Mouse (Mus musculus): ENCODE data around the gene Tfap2b. TPM values are rescaled to one million over a fixed set of nuclear protein-coding genes. Genes with fewer than 3 reads are reported as not detected.

The Tfap2b gene
- polyA plus RNA-seq, 1 experiment from 2014 or later = 0.23 TPM

GRCm38 (mm10) chr1:19233857-19234256 is 25.1 kb downstream of the Tfap2b start:
- H3K27me3 ChIP-seq (ENCODE audit: control insufficient read depth, insufficient read depth, low read length) = peaks cover 93% of the 10 kb centered on the region
- 3% methylated on average over 18 of the region's 19 CpGs for WGBS
- H3K4me1 ChIP-seq (ENCODE audit: control insufficient read depth in 2 of 2, insufficient read depth in 2 of 2, low read length in 2 of 2) = no peaks in the 10 kb centered on the region
- no peak overlapping the region for H3K9ac ChIP-seq (ENCODE audit: low read length)
- no peaks in the 10 kb centered on the region for H3K9me3 ChIP-seq (ENCODE audit: control insufficient read depth, low read length)
- no peak overlapping the region for H3K4me3 ChIP-seq (ENCODE audit: control insufficient read depth in 1 of 2, insufficient read depth in 1 of 2, low read depth in 1 of 2, low read length in 2 of 2)
- no peak overlapping the region for H3K4me2 ChIP-seq (ENCODE audit: low read length)
- no peaks in the 10 kb centered on the region for H3K36me3 ChIP-seq (ENCODE audit: control insufficient read depth, insufficient read depth, low read length)
- no peak overlapping the region for H3K27ac ChIP-seq (replicated peaks in 1 of 2; ENCODE audit: control insufficient read depth in 1 of 2, insufficient read depth in 1 of 2, low read depth in 2 of 2, low read length in 2 of 2)
- ATAC-seq (ENCODE audit: insufficient number of reproducible peaks, insufficient read depth, low FRiP score, low read depth) = no peak

- Histone ChIP-seq H3K9me3 (ENCODE audit: control insufficient read depth, low read length) (no peaks in the 10 kb centered on the region), H3K9ac (ENCODE audit: low read length) (no peak overlapping the region), H3K4me2 (ENCODE audit: low read length) (no peak overlapping the region), H3K27ac (replicated peaks in 1 of 2; ENCODE audit: control insufficient read depth in 1 of 2, insufficient read depth in 1 of 2, low read depth in 2 of 2, low read length in 2 of 2) (no peak overlapping the region), H3K36me3 (ENCODE audit: control insufficient read depth, insufficient read depth, low read length) (no peaks in the 10 kb centered on the region), H3K27me3 (ENCODE audit: control insufficient read depth, insufficient read depth, low read length) (peaks cover 92% of the 10 kb centered on the region), H3K4me1 (ENCODE audit: control insufficient read depth in 2 of 2, insufficient read depth in 2 of 2, low read length in 2 of 2) (no peaks in the 10 kb centered on the region), H3K4me3 (ENCODE audit: control insufficient read depth in 1 of 2, insufficient read depth in 1 of 2, low read depth in 1 of 2, low read length in 2 of 2) (no peak overlapping the region)
- 1% methylated on average over 31 of the region's 31 CpGs for WGBS
- ATAC-seq (ENCODE audit: insufficient number of reproducible peaks, insufficient read depth, low FRiP score, low read depth) = no peak
Observed at GRCm38 (mm10) chr1:19234432-19235205, 25.9 kb downstream of the Tfap2b start.

GRCm38 (mm10) chr1:19236051-19236450 is 27.3 kb downstream of the Tfap2b start:
- H3K4me2 ChIP-seq (ENCODE audit: low read length) = no peak overlapping the region
- H3K9me3 ChIP-seq (ENCODE audit: control insufficient read depth, low read length) = no peaks in the 10 kb centered on the region
- no peak overlapping the region for H3K27ac ChIP-seq (replicated peaks in 1 of 2; ENCODE audit: control insufficient read depth in 1 of 2, insufficient read depth in 1 of 2, low read depth in 2 of 2, low read length in 2 of 2)
- H3K4me1 ChIP-seq (ENCODE audit: control insufficient read depth in 2 of 2, insufficient read depth in 2 of 2, low read length in 2 of 2) = no peaks in the 10 kb centered on the region
- WGBS = 2% methylated on average over 5 of the region's 5 CpGs
- H3K36me3 ChIP-seq (ENCODE audit: control insufficient read depth, insufficient read depth, low read length) = no peaks in the 10 kb centered on the region
- H3K4me3 ChIP-seq (ENCODE audit: control insufficient read depth in 1 of 2, insufficient read depth in 1 of 2, low read depth in 1 of 2, low read length in 2 of 2) = no peak overlapping the region
- H3K9ac ChIP-seq (ENCODE audit: low read length) = no peak overlapping the region
- peaks cover 96% of the 10 kb centered on the region for H3K27me3 ChIP-seq (ENCODE audit: control insufficient read depth, insufficient read depth, low read length)
- no peak for ATAC-seq (ENCODE audit: insufficient number of reproducible peaks, insufficient read depth, low FRiP score, low read depth)

GRCm38 (mm10) chr1:19236591-19236990 is 27.9 kb downstream of the Tfap2b start:
- no peak overlapping the region for H3K4me2 ChIP-seq (ENCODE audit: low read length)
- no peaks in the 10 kb centered on the region for H3K4me1 ChIP-seq (ENCODE audit: control insufficient read depth in 2 of 2, insufficient read depth in 2 of 2, low read length in 2 of 2)
- peaks cover 96% of the 10 kb centered on the region for H3K27me3 ChIP-seq (ENCODE audit: control insufficient read depth, insufficient read depth, low read length)
- H3K9ac ChIP-seq (ENCODE audit: low read length) = no peak overlapping the region
- H3K4me3 ChIP-seq (ENCODE audit: control insufficient read depth in 1 of 2, insufficient read depth in 1 of 2, low read depth in 1 of 2, low read length in 2 of 2) = no peak overlapping the region
- ATAC-seq (ENCODE audit: insufficient number of reproducible peaks, insufficient read depth, low FRiP score, low read depth) = no peak
- H3K36me3 ChIP-seq (ENCODE audit: control insufficient read depth, insufficient read depth, low read length) = no peaks in the 10 kb centered on the region
- no peak overlapping the region for H3K27ac ChIP-seq (replicated peaks in 1 of 2; ENCODE audit: control insufficient read depth in 1 of 2, insufficient read depth in 1 of 2, low read depth in 2 of 2, low read length in 2 of 2)
- under 1% methylated on average over 21 of the region's 21 CpGs for WGBS
- H3K9me3 ChIP-seq (ENCODE audit: control insufficient read depth, low read length) = no peaks in the 10 kb centered on the region

GRCm38 (mm10) chr1:19237061-19237460 is 28.3 kb downstream of the Tfap2b start:
- Histone ChIP-seq H3K4me2 (ENCODE audit: low read length) (no peak overlapping the region), H3K36me3 (ENCODE audit: control insufficient read depth, insufficient read depth, low read length) (no peaks in the 10 kb centered on the region), H3K4me3 (ENCODE audit: control insufficient read depth in 1 of 2, insufficient read depth in 1 of 2, low read depth in 1 of 2, low read length in 2 of 2) (no peak overlapping the region), H3K4me1 (ENCODE audit: control insufficient read depth in 2 of 2, insufficient read depth in 2 of 2, low read length in 2 of 2) (no peaks in the 10 kb centered on the region), H3K9me3 (ENCODE audit: control insufficient read depth, low read length) (no peaks in the 10 kb centered on the region), H3K27me3 (ENCODE audit: control insufficient read depth, insufficient read depth, low read length) (peaks cover 96% of the 10 kb centered on the region), H3K27ac (replicated peaks in 1 of 2; ENCODE audit: control insufficient read depth in 1 of 2, insufficient read depth in 1 of 2, low read depth in 2 of 2, low read length in 2 of 2) (no peak overlapping the region), H3K9ac (ENCODE audit: low read length) (no peak overlapping the region)
- no peak for ATAC-seq (ENCODE audit: insufficient number of reproducible peaks, insufficient read depth, low FRiP score, low read depth)
- WGBS = 1% methylated on average over 9 of the region's 9 CpGs

GRCm38 (mm10) chr1:19237721-19238410 is 29.2 kb downstream of the Tfap2b start:
- Histone ChIP-seq H3K36me3 (ENCODE audit: control insufficient read depth, insufficient read depth, low read length) (no peaks in the 10 kb centered on the region), H3K4me1 (ENCODE audit: control insufficient read depth in 2 of 2, insufficient read depth in 2 of 2, low read length in 2 of 2) (no peaks in the 10 kb centered on the region), H3K9ac (ENCODE audit: low read length) (no peak overlapping the region), H3K27me3 (ENCODE audit: control insufficient read depth, insufficient read depth, low read length) (peaks cover 96% of the 10 kb centered on the region), H3K9me3 (ENCODE audit: control insufficient read depth, low read length) (no peaks in the 10 kb centered on the region), H3K27ac (replicated peaks in 1 of 2; ENCODE audit: control insufficient read depth in 1 of 2, insufficient read depth in 1 of 2, low read depth in 2 of 2, low read length in 2 of 2) (no peak overlapping the region), H3K4me3 (ENCODE audit: control insufficient read depth in 1 of 2, insufficient read depth in 1 of 2, low read depth in 1 of 2, low read length in 2 of 2) (no peak overlapping the region), H3K4me2 (ENCODE audit: low read length) (no peak overlapping the region)
- no peak for ATAC-seq (ENCODE audit: insufficient number of reproducible peaks, insufficient read depth, low FRiP score, low read depth)
- WGBS = 4% methylated on average over 8 of the region's 8 CpGs

- no peak overlapping the region for H3K27ac ChIP-seq (replicated peaks in 1 of 2; ENCODE audit: control insufficient read depth in 1 of 2, insufficient read depth in 1 of 2, low read depth in 2 of 2, low read length in 2 of 2)
- H3K4me1 ChIP-seq (ENCODE audit: control insufficient read depth in 2 of 2, insufficient read depth in 2 of 2, low read length in 2 of 2) = no peaks in the 10 kb centered on the region
- H3K9me3 ChIP-seq (ENCODE audit: control insufficient read depth, low read length) = no peaks in the 10 kb centered on the region
- no peaks in the 10 kb centered on the region for H3K36me3 ChIP-seq (ENCODE audit: control insufficient read depth, insufficient read depth, low read length)
- no peak overlapping the region for H3K4me2 ChIP-seq (ENCODE audit: low read length)
- ATAC-seq (ENCODE audit: insufficient number of reproducible peaks, insufficient read depth, low FRiP score, low read depth) = no peak
- peaks cover 87% of the 10 kb centered on the region for H3K27me3 ChIP-seq (ENCODE audit: control insufficient read depth, insufficient read depth, low read length)
- no peak overlapping the region for H3K4me3 ChIP-seq (ENCODE audit: control insufficient read depth in 1 of 2, insufficient read depth in 1 of 2, low read depth in 1 of 2, low read length in 2 of 2)
- no peak overlapping the region for H3K9ac ChIP-seq (ENCODE audit: low read length)
Observed at GRCm38 (mm10) chr1:19240054-19240453, 31.3 kb downstream of the Tfap2b start.

Measured in heart, embryonic 14.5 days (tissue).